25 mouse cellular contexts compared by ENCODE assay signal in genomic region chr19:56920232-56920631, GRCm38 (mm10). TPM values are rescaled to one million over a fixed set of nuclear protein-coding genes. Genes with fewer than 3 reads are reported as not detected.
DNase-seq lines count a peak whose midpoint lies in the region; ATAC-seq and TF ChIP-seq lines count a peak whose summit lies in the region.
"Had no signal": no experiment of that assay in that cellular context is flagged by ENCODE, and none has a peak within 500 bp of the region (broad histone marks: within the 10 kb centered on the region; RNA-seq: fewer than 3 reads in every experiment).

No protein-coding gene starts in this region.

- no peak overlapping the region for H3K9ac ChIP-seq in kidney, embryonic 15.5 days
- H3K9ac ChIP-seq in lung, embryonic 15.5 days = 0 out of 2 replicates have a peak overlapping the region, but pooled peaks have one; percentile 5
- H3K9ac ChIP-seq in stomach, postnatal 0 days (ENCODE audit: low read length) = no peak overlapping the region
- H3K9ac ChIP-seq: forebrain, embryonic 12.5 days; forebrain, postnatal 0 days; heart, embryonic 13.5 days; liver, embryonic 15.5 days; lung, embryonic 14.5 days; midbrain, embryonic 12.5 days had no signal

- intact Hi-C loops in heart, postnatal 36 days (cut with DNase I) = loop anchor here (5.0 kb wide), 1 partner anchor 217 kb away; no protein-coding TSS in a partner anchor

- no peak overlapping the region for H3K4me2 ChIP-seq in kidney, embryonic 15.5 days
- no peak overlapping the region for H3K4me2 ChIP-seq in lung, embryonic 15.5 days
- H3K4me2 ChIP-seq in stomach, postnatal 0 days (replicated peaks; ENCODE audit: low read depth) = no peak overlapping the region
- H3K4me2 ChIP-seq: forebrain, embryonic 12.5 days; heart, embryonic 13.5 days; liver, embryonic 15.5 days; lung, embryonic 14.5 days; midbrain, embryonic 12.5 days had no signal

- no peak overlapping the region for H3K4me3 ChIP-seq in kidney, embryonic 15.5 days (replicated peaks)
- no peak overlapping the region for H3K4me3 ChIP-seq in lung, embryonic 15.5 days
- H3K4me3 ChIP-seq in stomach, postnatal 0 days (ENCODE audit: low read depth, low read length) = no peak overlapping the region
- H3K4me3 ChIP-seq: forebrain, embryonic 12.5 days; heart, embryonic 13.5 days; liver, embryonic 15.5 days; midbrain, embryonic 12.5 days had no signal

- TF ChIP-seq EP300 in stomach, postnatal 0 days (optimal IDR thresholded peaks at IDR 0.05) = no peak

- TF ChIP-seq CTCF in stomach, postnatal 0 days (IDR thresholded peaks at IDR 0.05; ENCODE audit: low read depth) = no peak

- 91% methylated on average over 13 of the region's 13 CpGs for WGBS in kidney, embryonic 15.5 days
- 85% methylated on average over 13 of the region's 13 CpGs for WGBS in lung, embryonic 15.5 days
- WGBS in stomach, postnatal 0 days = 82% methylated on average over 13 of the region's 13 CpGs

- 0 out of 2 replicates have a peak, but pooled peaks have one; percentile 14 for ATAC-seq in kidney, embryonic 15.5 days (replicated peaks; ENCODE audit: low FRiP score)
- ATAC-seq in lung, embryonic 15.5 days (ENCODE audit: borderline replicate concordance, extremely low read depth, low FRiP score, low TSS enrichment) = no peak
- no peak for ATAC-seq in stomach, postnatal 0 days (ENCODE audit: low FRiP score, low TSS enrichment)

- H3K27ac ChIP-seq in kidney, embryonic 15.5 days = peak overlapping the region; percentile 66
- no peak overlapping the region for H3K27ac ChIP-seq in lung, embryonic 15.5 days
- peak overlapping the region; percentile 18; the same call in 1 of the 2 replicates for H3K27ac ChIP-seq in stomach, postnatal 0 days (replicated peaks)
- H3K27ac ChIP-seq: forebrain, embryonic 12.5 days; heart, embryonic 13.5 days; liver, embryonic 15.5 days; midbrain, embryonic 12.5 days had no signal

- peak; percentile 90 for DNase-seq in heart, adult 11 months
- no peak for DNase-seq in heart, postnatal 36 days
- DNase-seq in kidney, adult 8-10 months = no peak
- no peak for DNase-seq in lung, postnatal 14 days
- DNase-seq in stomach, postnatal 0 days (ENCODE audit: low spot score) = no peak
- no peak for DNase-seq in cerebellum, adult 11-12 months

- H3K4me1 ChIP-seq in kidney, embryonic 15.5 days = peaks cover 10% of the 10 kb centered on the region
- 0 out of 2 replicates have a peak, but pooled peaks cover 12% of the 10 kb centered on the region for H3K4me1 ChIP-seq in lung, embryonic 15.5 days
- no peaks in the 10 kb centered on the region for H3K4me1 ChIP-seq in stomach, postnatal 0 days (replicated peaks; ENCODE audit: control insufficient read depth, insufficient read depth)
- H3K4me1 ChIP-seq: forebrain, embryonic 12.5 days; heart, embryonic 13.5 days; liver, embryonic 15.5 days; midbrain, embryonic 12.5 days had no signal

- no peaks in the 10 kb centered on the region for H3K9me3 ChIP-seq in kidney, embryonic 15.5 days (replicated peaks)
- H3K9me3 ChIP-seq in lung, embryonic 15.5 days = no peaks in the 10 kb centered on the region
- H3K9me3 ChIP-seq in stomach, postnatal 0 days (ENCODE audit: control insufficient read depth, low read length) = no peaks in the 10 kb centered on the region
- H3K9me3 ChIP-seq: forebrain, embryonic 12.5 days; heart, embryonic 13.5 days; liver, embryonic 15.5 days; midbrain, embryonic 12.5 days had no signal

- no peaks in the 10 kb centered on the region for H3K27me3 ChIP-seq in kidney, embryonic 15.5 days
- no peaks in the 10 kb centered on the region for H3K27me3 ChIP-seq in lung, embryonic 15.5 days
- H3K27me3 ChIP-seq in stomach, postnatal 0 days (ENCODE audit: control insufficient read depth, insufficient read depth, low read length) = no peaks in the 10 kb centered on the region
- H3K27me3 ChIP-seq: forebrain, embryonic 12.5 days; liver, embryonic 15.5 days; midbrain, embryonic 12.5 days had no signal

- no peaks in the 10 kb centered on the region; the same call in 1 of the 2 replicates for H3K36me3 ChIP-seq in kidney, embryonic 15.5 days
- H3K36me3 ChIP-seq in lung, embryonic 15.5 days = peaks cover 8% of the 10 kb centered on the region; the same call in 1 of the 2 replicates
- no peaks in the 10 kb centered on the region for H3K36me3 ChIP-seq in stomach, postnatal 0 days (ENCODE audit: control insufficient read depth, insufficient read depth, low read length)
- H3K36me3 ChIP-seq: forebrain, embryonic 12.5 days; heart, embryonic 13.5 days; liver, embryonic 15.5 days; midbrain, embryonic 12.5 days had no signal

RNA-seq across cellular contexts. Expression of gene Vwa2, which starts 46.2 kb away (rescaled TPM):
- not detected for total RNA-seq in heart, postnatal 36 days (2021)
- polyA plus RNA-seq in kidney, embryonic 15.5 days (2015; fragmentation: Nextera tagmentation; extraction: Ambion mirVana) = 18.1 and 18.8 TPM in 2 replicates
- 10.8 and 11.0 TPM in 2 replicates for polyA plus RNA-seq in lung, embryonic 15.5 days (2015; fragmentation: Nextera tagmentation; extraction: Ambion mirVana)
- 0.99 and 1.0 TPM in 2 replicates for polyA plus RNA-seq in stomach, postnatal 0 days (2015; fragmentation: Nextera tagmentation; extraction: Ambion mirVana)
- total RNA-seq: adrenal gland, adult 18-20 months; adrenal gland, postnatal 25 days; common myeloid progenitor, adult 5-6 weeks; gastrocnemius, postnatal 25 days; heart, adult 18-20 months; heart, postnatal 10 days; layer of hippocampus, adult 8-10 months; layer of hippocampus, postnatal 36 days; liver, adult 2 months; megakaryocyte, adult 5-6 weeks; MEL had no signal
- polyA plus RNA-seq: liver, adult 2 months; liver, embryonic 15.5 days had no signal
